Mouse (Mus musculus): ENCODE results near the gene Ano6.

DNA sequence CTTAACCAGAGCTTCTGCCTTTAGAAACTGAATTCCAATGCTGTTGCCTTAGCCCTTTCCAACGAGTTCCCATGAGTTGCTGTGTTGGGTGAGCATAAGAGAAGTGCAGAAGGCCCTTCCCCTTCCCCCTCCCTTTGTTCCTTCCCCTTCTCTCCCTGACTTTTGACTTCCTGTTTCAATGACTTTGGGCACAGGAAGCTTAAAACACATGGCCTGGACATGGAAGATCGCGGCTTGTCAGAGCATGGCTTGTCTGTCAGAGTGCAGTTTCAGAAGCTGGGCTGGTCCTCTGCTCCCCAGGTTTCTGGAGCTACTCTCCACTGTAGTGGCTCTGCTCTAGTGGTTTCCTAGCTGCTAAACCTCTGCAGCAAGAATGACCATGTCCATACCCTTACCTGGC is 17.3 kb downstream of the Ano6 start:
- no peak for TF ChIP-seq EP300 (optimal IDR thresholded peaks at IDR 0.05)
- TF ChIP-seq CTCF (IDR thresholded peaks at IDR 0.05; ENCODE audit: low read depth), result no peak

Data from stomach, postnatal 0 days (tissue).